Mouse (Mus musculus): ENCODE data around the gene Krt24.

DNA sequence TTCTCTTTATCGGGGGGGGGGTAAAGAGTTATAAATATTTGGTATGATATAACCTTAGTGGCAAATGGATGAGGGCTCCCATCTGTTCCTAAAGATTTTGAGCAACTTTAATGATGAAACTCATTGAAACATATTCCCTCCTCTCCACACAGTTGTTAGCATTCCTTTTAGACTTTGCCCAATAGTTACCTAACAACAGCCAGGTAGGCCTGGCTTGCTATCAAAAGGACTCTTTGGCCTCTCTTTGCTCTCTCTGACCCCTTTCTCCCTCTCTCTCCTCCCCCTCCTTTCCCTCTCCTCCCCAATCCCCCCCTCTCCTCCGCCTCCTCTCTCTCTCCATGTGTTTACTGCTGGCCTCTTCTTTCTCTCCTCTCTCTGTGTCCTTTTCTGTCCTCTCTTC is 29.5 kb upstream of the Krt24 start:
- TF ChIP-seq CTCF (IDR thresholded peaks at IDR 0.05; ENCODE audit: control insufficient read depth, insufficient read depth, insufficient replicate concordance, low read depth, low read length) (no peak), POLR2A (IDR thresholded peaks at IDR 0.05; ENCODE audit: control insufficient read depth, low read depth, low read length) (no peak)
